Mouse (Mus musculus) adrenal gland, postnatal 14 days (tissue): ENCODE measurements at regions not wholly inside any gene's neighbourhood (a gene's known extent, or its start where the extent isn't known, plus 50 kb on each side); places are given as distances from the start of the nearest gene placed in this dataset.

Source experiments
- DNase-seq: peaks from one replicate; pipeline ENCODE4 v3.0.0; 2021; ENCODE audit warnings: mixed read lengths

GRCm38 (mm10) chr12:71370091-71370490 lies 60.4 kb downstream of the Dact1 start:
- no peak for DNase-seq

- no peak for DNase-seq
Observed at GRCm38 (mm10) chr12:71371948-71372347, 62.3 kb downstream of the Dact1 start.

GRCm38 (mm10) chr12:71373633-71374032 lies 63.9 kb downstream of the Dact1 start:
- DNase-seq, result no peak

GRCm38 (mm10) chr12:71376446-71376845 lies 66.8 kb downstream of the Dact1 start:
- no peak for DNase-seq

- peak; percentile 47 for DNase-seq
Observed at GRCm38 (mm10) chr12:71376966-71377365, 67.3 kb downstream of the Dact1 start.

- peak; percentile 22 for DNase-seq
Observed at GRCm38 (mm10) chr12:71379626-71380423, 70.1 kb downstream of the Dact1 start.

GRCm38 (mm10) chr12:71380424-71380761 lies 70.7 kb downstream of the Dact1 start:
- DNase-seq, result no peak

- DNase-seq, result no peak
Observed at GRCm38 (mm10) chr12:71386251-71386650, 76.6 kb downstream of the Dact1 start.

- DNase-seq, result no peak
Observed at GRCm38 (mm10) chr12:71391481-71391880, 81.8 kb downstream of the Dact1 start.

- no peak for DNase-seq
Observed at GRCm38 (mm10) chr12:71393752-71394151, 84.1 kb downstream of the Dact1 start.

- no peak for DNase-seq
Observed at GRCm38 (mm10) chr12:71397456-71397855, 87.8 kb downstream of the Dact1 start.

GRCm38 (mm10) chr12:71398701-71399100 lies 89.0 kb downstream of the Dact1 start:
- peak; percentile 21 for DNase-seq

GRCm38 (mm10) chr12:71400201-71400600 lies 90.5 kb downstream of the Dact1 start:
- DNase-seq, result no peak

- no peak for DNase-seq
Observed at GRCm38 (mm10) chr12:71401621-71402416, 92.1 kb downstream of the Dact1 start.

GRCm38 (mm10) chr12:71407294-71407693 lies 97.6 kb downstream of the Dact1 start:
- no peak for DNase-seq

GRCm38 (mm10) chr12:71408396-71409050 lies 98.8 kb downstream of the Dact1 start:
- DNase-seq, result no peak

GRCm38 (mm10) chr12:71412331-71412730 lies 102.6 kb downstream of the Dact1 start:
- no peak for DNase-seq

GRCm38 (mm10) chr12:71416968-71417367 lies 107.3 kb downstream of the Dact1 start:
- DNase-seq, result no peak

GRCm38 (mm10) chr12:71418186-71418585 lies 108.5 kb downstream of the Dact1 start:
- DNase-seq, result peak; percentile 29

- no peak for DNase-seq
Observed at GRCm38 (mm10) chr12:71419161-71419560, 109.5 kb downstream of the Dact1 start.

GRCm38 (mm10) chr12:71426023-71426719 lies 116.5 kb downstream of the Dact1 start:
- no peak for DNase-seq

GRCm38 (mm10) chr12:71427974-71428373 lies 118.3 kb downstream of the Dact1 start:
- DNase-seq, result no peak
